ENCODE assay signal across 16 mouse cellular contexts in genomic region chr16:48516776-48517499, GRCm38 (mm10).
"Had no signal": no experiment of that assay in that cellular context is flagged by ENCODE, and none has a peak within 500 bp of the region (broad histone marks: within the 10 kb centered on the region; RNA-seq: fewer than 3 reads in every experiment).

No protein-coding gene starts in this region.

- H3K27me3 ChIP-seq: neural tube, embryonic 13.5 days; neural tube, embryonic 15.5 days; stomach, embryonic 15.5 days had no signal

- DNase-seq: retina, postnatal 1 day; right cerebral cortex, adult 18-20 months; right cerebral cortex, postnatal 14 days; right cerebral cortex, postnatal 25 days; right cerebral cortex, postnatal 4 days; spleen, adult 18-20 months; thymus, adult 18-20 months; thymus, adult 2 months; thymus, postnatal 14 days; thymus, postnatal 25 days; thymus, postnatal 36 days; thymus, postnatal 4 days had no signal

- H3K36me3 ChIP-seq: neural tube, embryonic 13.5 days; neural tube, embryonic 15.5 days; stomach, embryonic 15.5 days had no signal

- H3K4me2 ChIP-seq: neural tube, embryonic 13.5 days; neural tube, embryonic 15.5 days; stomach, embryonic 15.5 days had no signal

- H3K9ac ChIP-seq: neural tube, embryonic 13.5 days; neural tube, embryonic 15.5 days; stomach, embryonic 15.5 days had no signal

- H3K9me3 ChIP-seq: neural tube, embryonic 13.5 days; neural tube, embryonic 15.5 days; stomach, embryonic 15.5 days had no signal

- H3K27ac ChIP-seq: neural tube, embryonic 13.5 days; neural tube, embryonic 15.5 days; stomach, embryonic 15.5 days; stomach, postnatal 0 days had no signal

- H3K4me3 ChIP-seq: neural tube, embryonic 13.5 days; neural tube, embryonic 15.5 days; stomach, embryonic 15.5 days had no signal

- H3K4me1 ChIP-seq: neural tube, embryonic 13.5 days; neural tube, embryonic 15.5 days; stomach, embryonic 15.5 days had no signal
